Mouse (Mus musculus) forebrain, embryonic 13.5 days (tissue): ENCODE data around the gene 5730596B20Rik. TPM values are rescaled to one million over a fixed set of nuclear protein-coding genes. Genes with fewer than 3 reads are reported as not detected.

ENCODE experiments used
- ATAC-seq: fragments of 200-750 bp; cut with Nextera tagmentation; 2 replicates; pipeline ENCODE4 v1.8.0; 2017
- H3K27ac ChIP-seq: fragments of 300-500 bp; sonication (generic); 2 replicates; pipeline ENCODE4 v1.5.1; 2015; ENCODE audit warnings: inconsistent platforms, mild to moderate bottlenecking, moderate library complexity
- H3K27me3 ChIP-seq: fragments of 300-500 bp; sonication (generic); 2 replicates; pipeline ENCODE4 v1.6.1; 2015; ENCODE audit warnings: mild to moderate bottlenecking, inconsistent platforms
- H3K36me3 ChIP-seq: fragments of 300-500 bp; sonication (generic); 2 replicates; pipeline ENCODE4 v1.6.1; 2015; ENCODE audit warnings: mild to moderate bottlenecking, inconsistent platforms; ENCODE audit not compliant: poor library complexity, severe bottlenecking
- H3K4me1 ChIP-seq: fragments of 300-500 bp; sonication (generic); 2 replicates; pipeline ENCODE4 v1.6.1; 2015; ENCODE audit warnings: inconsistent platforms
- H3K4me2 ChIP-seq: fragments of 300-500 bp; sonication (generic); 2 replicates; pipeline ENCODE4 v1.6.1; 2015; ENCODE audit warnings: inconsistent platforms, mild to moderate bottlenecking, moderate library complexity
- H3K4me3 ChIP-seq: fragments of 300-500 bp; sonication (generic); 2 replicates; pipeline ENCODE4 v1.5.1; 2015; ENCODE audit warnings: mild to moderate bottlenecking, inconsistent platforms
- H3K9ac ChIP-seq: fragments of 300-500 bp; sonication (generic); 2 replicates; pipeline ENCODE4 v1.6.1; 2015; ENCODE audit warnings: mild to moderate bottlenecking, inconsistent platforms
- H3K9me3 ChIP-seq: fragments of 300-500 bp; sonication (generic); replicated peaks from 2 replicates; pipeline ENCODE4 v1.6.1; 2016; ENCODE audit warnings: inconsistent platforms
- WGBS: fragments of 180-500 bp; shearing (Covaris S2); methylation state at CpG from one replicate; pipeline ENCODE4 v1.1.7; 2015; 5-methylcytosine and 5-hydroxymethylcytosine counted together
- polyA plus RNA-seq: library from polyadenylated mRNA; unstranded; fragments of >200 nt; fragmentation: Nextera tagmentation; extraction: Ambion mirVana; gene quantifications from 2 replicates; pipeline ENCODE4 v1.2.1, GENCODE M21; 2015

Gene 5730596B20Rik
- polyA plus RNA-seq, 1 experiment from 2014 or later = not detected

DNA sequence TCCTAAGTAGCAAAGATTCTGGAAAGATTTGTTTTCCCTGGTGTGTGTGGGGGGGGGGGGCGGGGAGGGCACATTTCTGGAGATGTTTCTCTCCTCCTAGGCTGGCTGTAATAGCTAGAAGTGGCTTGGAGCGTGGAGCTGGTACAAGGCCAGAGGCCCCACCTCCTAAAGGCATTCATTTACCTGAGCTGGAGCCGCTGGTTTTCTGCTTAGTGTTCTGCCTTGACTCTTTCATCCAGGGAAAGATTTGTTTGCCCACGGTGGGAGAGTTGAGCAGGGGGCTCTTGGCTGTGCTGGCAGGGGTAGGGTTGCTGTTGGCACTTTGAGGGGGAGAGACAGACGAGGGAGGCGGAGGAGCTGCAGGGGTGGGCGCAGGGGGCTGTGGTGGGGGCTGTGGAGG, 5.4 kb upstream of the 5730596B20Rik start:
- Histone ChIP-seq H3K4me1 (peaks cover 7% of the 10 kb centered on the region; the same call in 1 of the 2 replicates), H3K27me3 (peaks cover 98% of the 10 kb centered on the region), H3K36me3 (no peaks in the 10 kb centered on the region), H3K27ac (no peak overlapping the region), H3K9me3 (no peaks in the 10 kb centered on the region), H3K4me2 (peak overlapping the region; percentile 48; the same call in 1 of the 2 replicates), H3K4me3 (no peak overlapping the region), H3K9ac (no peak overlapping the region)
- 6% methylated on average over 6 of the region's 7 CpGs for WGBS
- ATAC-seq = no peak

GRCm38 (mm10) chr6:52172501-52172900, 4.8 kb upstream of the 5730596B20Rik start:
- WGBS = 0% methylated on average over 35 of the region's 35 CpGs

GRCm38 (mm10) chr6:52173648-52174047, 3.6 kb upstream of the 5730596B20Rik start:
- 6% methylated on average over 4 of the region's 4 CpGs for WGBS
- H3K27ac ChIP-seq = no peak overlapping the region
- no peak overlapping the region for H3K4me3 ChIP-seq
- peaks cover 98% of the 10 kb centered on the region for H3K27me3 ChIP-seq
- H3K9ac ChIP-seq = no peak overlapping the region
- H3K9me3 ChIP-seq = no peaks in the 10 kb centered on the region
- H3K4me2 ChIP-seq = no peak overlapping the region
- no peaks in the 10 kb centered on the region for H3K36me3 ChIP-seq
- no peak for ATAC-seq
- peaks cover 7% of the 10 kb centered on the region; the same call in 1 of the 2 replicates for H3K4me1 ChIP-seq

More at GRCm38 (mm10) chr6:52172501-52172900, 4.8 kb upstream of the 5730596B20Rik start:
- H3K36me3 ChIP-seq = no peaks in the 10 kb centered on the region
- peak; percentile 38; the same call in 1 of the 2 replicates for ATAC-seq
- peak overlapping the region; percentile 24 for H3K4me3 ChIP-seq
- peaks cover 7% of the 10 kb centered on the region; the same call in 1 of the 2 replicates for H3K4me1 ChIP-seq
- H3K27me3 ChIP-seq = peaks cover 98% of the 10 kb centered on the region
- H3K9ac ChIP-seq = no peak overlapping the region
- no peaks in the 10 kb centered on the region for H3K9me3 ChIP-seq
- no peak overlapping the region for H3K27ac ChIP-seq
- peak overlapping the region; percentile 48 for H3K4me2 ChIP-seq

DNA sequence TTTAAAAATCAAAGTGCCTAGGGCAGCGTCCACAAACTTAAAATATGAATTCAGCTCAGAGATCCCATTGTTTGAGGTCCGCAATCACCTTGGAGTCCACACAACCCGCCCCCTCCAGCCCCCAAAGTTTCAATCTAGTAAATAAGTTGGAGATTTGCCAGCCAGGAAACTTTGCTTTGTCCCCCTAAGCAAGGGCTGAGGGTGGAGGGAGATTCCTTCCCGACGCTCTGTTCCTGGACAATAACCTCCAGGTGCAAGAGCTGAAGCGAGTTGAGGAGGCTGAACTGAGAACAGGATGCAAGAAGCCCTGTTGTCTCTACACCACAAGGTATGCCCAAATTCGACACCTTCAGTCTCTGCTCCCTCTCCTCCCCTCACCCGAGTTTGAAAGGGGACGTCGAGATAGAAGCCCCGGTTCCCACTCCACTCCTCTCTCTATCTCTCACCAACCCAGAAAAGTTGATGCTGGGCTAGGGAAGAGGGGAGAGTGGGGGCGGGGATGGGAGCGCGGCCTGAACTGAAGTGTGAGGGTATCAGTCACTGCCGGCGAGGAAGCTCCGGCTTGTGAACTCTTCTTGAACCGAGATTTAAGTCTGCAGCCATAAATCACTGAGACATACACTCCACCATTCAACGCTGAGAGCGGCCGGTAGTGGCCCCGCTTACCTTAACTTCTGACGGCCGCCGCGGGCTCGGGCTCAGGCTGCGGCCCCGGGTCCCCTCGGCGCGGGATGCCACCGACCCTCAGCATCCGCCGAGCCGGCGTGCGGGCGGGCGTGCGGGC, 2.1 kb upstream of the 5730596B20Rik start:
- H3K4me2 ChIP-seq = no peak overlapping the region
- no peak overlapping the region for H3K27ac ChIP-seq
- 1% methylated on average over 30 of the region's 41 CpGs for WGBS
- H3K4me3 ChIP-seq = no peak overlapping the region
- H3K27me3 ChIP-seq = peaks cover 99% of the 10 kb centered on the region
- ATAC-seq = no peak
- no peak overlapping the region for H3K9ac ChIP-seq
- H3K36me3 ChIP-seq = no peaks in the 10 kb centered on the region
- H3K4me1 ChIP-seq = peaks cover 7% of the 10 kb centered on the region; the same call in 1 of the 2 replicates
- H3K9me3 ChIP-seq = no peaks in the 10 kb centered on the region

DNA sequence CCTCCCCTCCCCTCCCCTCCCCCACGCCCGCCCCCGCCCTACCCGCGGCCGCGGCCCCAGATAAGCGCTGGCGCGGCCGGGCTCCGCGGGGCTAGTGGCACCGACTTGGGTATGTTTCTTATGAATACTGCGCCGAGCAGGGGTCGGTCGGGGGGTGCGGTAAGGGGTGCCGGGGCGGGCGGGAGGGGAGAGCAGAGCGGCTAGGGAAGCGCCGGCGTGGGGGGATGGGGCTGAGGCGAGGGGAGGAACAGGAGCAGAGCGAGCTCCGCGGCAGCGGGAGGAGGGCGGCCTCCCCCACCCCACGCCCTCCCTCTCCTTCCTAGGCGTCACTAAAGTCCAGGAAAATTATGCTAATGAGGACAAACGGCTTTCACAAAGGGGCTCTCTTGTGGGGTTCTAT, 1.4 kb upstream of the 5730596B20Rik start:
- 3% methylated on average over 15 of the region's 35 CpGs for WGBS
- no peak for ATAC-seq
- no peak overlapping the region for H3K4me3 ChIP-seq

DNA sequence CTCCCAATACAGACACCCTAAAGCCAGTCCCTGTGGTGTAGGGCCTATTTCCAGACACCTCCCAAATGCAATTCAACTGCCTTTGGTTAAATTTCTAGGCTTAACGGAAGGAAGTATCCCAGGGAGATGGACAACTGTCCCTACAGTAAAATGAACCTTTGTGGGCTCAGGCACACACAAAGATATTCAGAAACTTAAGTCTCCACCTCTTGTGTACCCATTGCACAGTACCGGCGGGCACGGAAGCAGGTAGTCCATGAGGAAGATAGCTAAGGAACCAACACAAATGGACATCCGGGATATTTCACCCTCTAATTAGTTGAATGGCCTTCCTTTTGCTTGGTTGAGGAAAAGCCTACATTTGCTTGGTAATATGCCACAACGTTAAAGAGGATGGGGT, 907 bp upstream of the 5730596B20Rik start:
- WGBS = 1% methylated on average over 6 of the region's 6 CpGs
- Histone ChIP-seq H3K4me2 (no peak overlapping the region), H3K9ac (no peak overlapping the region), H3K9me3 (no peaks in the 10 kb centered on the region), H3K36me3 (no peaks in the 10 kb centered on the region), H3K4me1 (peaks cover 7% of the 10 kb centered on the region; the same call in 1 of the 2 replicates), H3K4me3 (no peak overlapping the region), H3K27ac (no peak overlapping the region), H3K27me3 (peaks cover 99% of the 10 kb centered on the region)
- no peak for ATAC-seq

More for the DNA sequence above, 1.4 kb upstream of the 5730596B20Rik start:
- Histone ChIP-seq H3K27me3 (peaks cover 99% of the 10 kb centered on the region), H3K4me2 (no peak overlapping the region), H3K9ac (no peak overlapping the region), H3K36me3 (no peaks in the 10 kb centered on the region), H3K27ac (no peak overlapping the region), H3K4me1 (peaks cover 7% of the 10 kb centered on the region; the same call in 1 of the 2 replicates), H3K9me3 (no peaks in the 10 kb centered on the region)

DNA sequence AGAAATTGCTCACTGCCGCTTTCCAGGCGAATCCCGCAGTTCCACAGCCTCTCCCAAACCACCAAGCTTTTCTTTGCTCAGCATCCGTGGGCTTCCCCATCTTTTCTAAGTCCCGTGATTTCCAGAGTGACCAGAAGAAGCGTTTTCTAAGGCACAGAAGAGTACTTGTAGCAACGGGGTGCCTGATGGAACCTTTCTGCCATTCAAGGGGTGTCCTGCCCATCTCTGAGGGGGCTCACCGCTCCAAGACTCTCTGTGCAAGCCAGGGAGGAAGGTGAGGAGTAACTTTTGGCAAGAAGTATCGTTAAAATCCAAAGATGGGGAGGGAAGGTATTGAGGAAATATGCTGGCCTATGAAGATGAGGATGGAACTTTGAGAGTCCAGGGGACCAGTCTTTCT, 508 bp downstream of the 5730596B20Rik start:
- H3K9ac ChIP-seq = no peak overlapping the region
- no peaks in the 10 kb centered on the region for H3K36me3 ChIP-seq
- H3K4me2 ChIP-seq = no peak overlapping the region
- no peak overlapping the region for H3K27ac ChIP-seq
- peaks cover under 1% of the 10 kb centered on the region; the same call in 1 of the 2 replicates for H3K4me1 ChIP-seq
- ATAC-seq = no peak
- H3K9me3 ChIP-seq = no peaks in the 10 kb centered on the region
- 1% methylated on average over 9 of the region's 9 CpGs for WGBS
- H3K4me3 ChIP-seq = no peak overlapping the region
- peaks cover 99% of the 10 kb centered on the region for H3K27me3 ChIP-seq

DNA sequence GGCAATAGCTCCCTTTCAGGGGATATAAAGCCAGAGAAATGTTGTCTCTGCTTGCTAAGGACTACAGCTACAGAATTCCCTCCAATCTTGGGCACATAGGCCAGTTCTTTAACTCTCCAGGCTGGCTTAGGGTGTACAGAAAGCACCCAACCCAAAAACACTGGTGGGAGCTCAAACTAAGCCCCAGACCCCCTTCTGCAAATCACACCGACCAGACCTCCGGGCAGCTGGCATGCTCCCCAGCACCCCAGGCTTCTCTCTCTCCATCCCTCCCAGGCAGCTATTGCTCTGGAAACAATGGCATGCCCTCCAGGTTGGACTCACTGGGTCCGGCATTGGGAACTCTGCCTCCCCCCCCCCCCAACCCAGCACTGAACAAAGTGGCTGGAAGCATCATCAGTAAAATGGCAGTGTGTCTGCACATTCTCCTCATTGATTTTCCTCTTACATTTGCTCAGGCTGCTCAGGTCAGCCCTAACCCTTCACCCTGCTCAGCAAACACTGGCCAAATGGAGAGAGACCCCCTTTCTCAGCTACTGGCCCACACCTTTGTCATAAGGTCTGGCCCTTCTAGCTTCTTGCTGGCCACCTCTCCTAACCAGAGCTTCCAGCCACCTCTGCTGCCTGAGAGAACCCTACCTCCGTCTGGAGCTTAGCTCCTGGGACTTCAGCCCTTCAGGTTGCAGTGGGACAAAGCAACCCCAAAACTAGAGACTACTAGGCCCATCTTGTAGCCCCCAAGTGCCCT, 1.8 kb downstream of the 5730596B20Rik start:
- Histone ChIP-seq H3K36me3 (no peaks in the 10 kb centered on the region), H3K4me3 (no peak overlapping the region), H3K9ac (no peak overlapping the region), H3K27ac (no peak overlapping the region), H3K27me3 (peaks cover 99% of the 10 kb centered on the region), H3K4me1 (no peaks in the 10 kb centered on the region), H3K4me2 (no peak overlapping the region), H3K9me3 (no peaks in the 10 kb centered on the region)
- 0% methylated on average over 4 of the region's 4 CpGs for WGBS
- no peak for ATAC-seq

GRCm38 (mm10) chr6:52179690-52180089, 2.4 kb downstream of the 5730596B20Rik start:
- Histone ChIP-seq H3K4me1 (no peaks in the 10 kb centered on the region), H3K27me3 (peaks cover 100% of the 10 kb centered on the region), H3K9ac (no peak overlapping the region), H3K9me3 (no peaks in the 10 kb centered on the region), H3K36me3 (no peaks in the 10 kb centered on the region), H3K4me3 (no peak overlapping the region), H3K27ac (no peak overlapping the region), H3K4me2 (no peak overlapping the region)
- WGBS = 2% methylated on average over 10 of the region's 10 CpGs
- ATAC-seq = no peak

- no peak overlapping the region for H3K27ac ChIP-seq
- H3K9ac ChIP-seq = no peak overlapping the region
- no peaks in the 10 kb centered on the region for H3K4me1 ChIP-seq
- no peak overlapping the region for H3K4me3 ChIP-seq
- no peaks in the 10 kb centered on the region for H3K36me3 ChIP-seq
- no peaks in the 10 kb centered on the region for H3K9me3 ChIP-seq
- no peak for ATAC-seq
- H3K27me3 ChIP-seq = peaks cover 100% of the 10 kb centered on the region
- 2% methylated on average over 11 of the region's 11 CpGs for WGBS
- H3K4me2 ChIP-seq = no peak overlapping the region
Measured at GRCm38 (mm10) chr6:52180213-52180710, 3.0 kb downstream of the 5730596B20Rik start.

GRCm38 (mm10) chr6:52180726-52181125, 3.4 kb downstream of the 5730596B20Rik start:
- no peaks in the 10 kb centered on the region for H3K36me3 ChIP-seq
- H3K9ac ChIP-seq = no peak overlapping the region
- H3K4me2 ChIP-seq = no peak overlapping the region
- H3K27me3 ChIP-seq = peaks cover 100% of the 10 kb centered on the region
- no peaks in the 10 kb centered on the region for H3K9me3 ChIP-seq
- no peak overlapping the region for H3K27ac ChIP-seq
- no peaks in the 10 kb centered on the region for H3K4me1 ChIP-seq
- WGBS = 4% methylated on average over 3 of the region's 3 CpGs
- H3K4me3 ChIP-seq = no peak overlapping the region
- no peak for ATAC-seq

DNA sequence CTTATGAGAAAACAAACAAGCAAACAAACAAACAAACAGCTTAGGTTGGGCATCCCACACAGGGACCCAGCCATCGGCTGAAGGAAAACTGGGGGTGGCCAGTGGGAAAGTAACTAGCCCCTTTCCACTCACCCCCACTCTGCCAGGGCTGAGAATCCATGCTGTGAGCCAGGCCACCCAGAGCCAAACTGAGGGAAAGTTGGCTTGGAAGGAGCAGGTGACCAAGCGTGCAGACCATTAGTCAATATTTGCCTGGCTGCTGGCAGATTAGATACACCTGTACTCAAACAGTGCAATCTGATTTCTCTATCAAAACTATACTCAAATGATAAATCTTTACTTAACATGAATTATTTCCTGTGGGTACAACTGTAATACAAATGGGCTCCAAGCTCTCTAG, 4.7 kb downstream of the 5730596B20Rik start:
- Histone ChIP-seq H3K4me1 (no peaks in the 10 kb centered on the region), H3K4me3 (no peak overlapping the region), H3K27me3 (peaks cover 100% of the 10 kb centered on the region), H3K27ac (no peak overlapping the region), H3K4me2 (no peak overlapping the region), H3K9ac (no peak overlapping the region), H3K9me3 (no peaks in the 10 kb centered on the region), H3K36me3 (no peaks in the 10 kb centered on the region)
- 17% methylated on average over 2 of the region's 2 CpGs for WGBS
- ATAC-seq = no peak
